Comparison of ENCODE assay signal across 11 mouse cellular contexts in the genomic region with DNA sequence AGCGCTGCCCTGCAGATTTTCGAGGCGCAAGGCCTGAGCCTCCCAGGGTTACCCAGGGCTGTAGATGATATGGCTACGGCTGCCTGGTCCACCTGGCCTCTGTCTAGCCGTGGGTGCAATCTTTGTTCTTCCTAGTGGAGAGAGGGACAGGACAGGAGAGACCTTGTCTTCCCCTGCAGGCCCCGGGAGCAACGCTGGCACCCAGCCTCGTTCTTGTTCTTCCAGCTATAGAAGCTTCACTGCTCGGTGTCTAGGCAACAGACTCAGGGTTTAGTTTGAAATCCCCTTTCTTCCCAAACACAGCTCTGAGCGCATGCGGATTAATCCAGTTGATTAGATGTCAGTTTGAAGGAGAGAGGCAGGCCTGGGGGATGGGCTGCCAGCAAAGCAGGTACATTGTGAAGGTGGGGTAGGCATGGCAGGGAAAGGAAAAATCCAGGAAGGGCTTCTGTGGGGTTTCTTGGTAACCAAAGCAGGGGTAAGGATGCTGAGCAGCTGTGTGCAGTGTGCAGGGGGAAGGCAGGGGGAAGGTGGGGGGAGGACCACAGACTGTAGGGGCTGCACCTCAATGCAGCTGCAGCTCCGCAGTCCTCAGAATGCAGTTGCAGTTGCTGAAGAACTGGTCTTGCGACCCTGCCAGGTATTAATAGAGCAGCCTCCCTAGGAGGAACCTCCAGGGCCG. TPM values are rescaled to one million over a fixed set of nuclear protein-coding genes. Genes with fewer than 3 reads are reported as not detected.
DNase-seq lines count a peak whose midpoint lies in the region; ATAC-seq and TF ChIP-seq lines count a peak whose summit lies in the region.
"Had no signal": no experiment of that assay in that cellular context is flagged by ENCODE, and none has a peak within 500 bp of the region (broad histone marks: within the 10 kb centered on the region; RNA-seq: fewer than 3 reads in every experiment).

No protein-coding gene starts in this region.

- 44% methylated on average over 14 of the region's 14 CpGs for WGBS in stomach, embryonic 14.5 days
- WGBS in stomach, postnatal 0 days: 35% methylated on average over 14 of the region's 14 CpGs
- 43% methylated on average over 14 of the region's 14 CpGs for WGBS in hindbrain, embryonic 10.5 days
- WGBS in limb, embryonic 15.5 days: 51% methylated on average over 14 of the region's 14 CpGs
- WGBS in intestine, embryonic 16.5 days: 50% methylated on average over 14 of the region's 14 CpGs
- WGBS in liver, embryonic 11.5 days: 56% methylated on average over 14 of the region's 14 CpGs

- no peaks in the 10 kb centered on the region for H3K36me3 ChIP-seq in stomach, embryonic 14.5 days (ENCODE audit: control insufficient read depth, insufficient read depth, low read length)
- no peaks in the 10 kb centered on the region for H3K36me3 ChIP-seq in stomach, postnatal 0 days (ENCODE audit: control insufficient read depth, insufficient read depth, low read length)
- H3K36me3 ChIP-seq in hindbrain, embryonic 10.5 days: no peaks in the 10 kb centered on the region
- no peaks in the 10 kb centered on the region for H3K36me3 ChIP-seq in limb, embryonic 15.5 days
- H3K36me3 ChIP-seq in intestine, embryonic 16.5 days (ENCODE audit: control insufficient read depth, insufficient read depth, low read length): no peaks in the 10 kb centered on the region
- no peaks in the 10 kb centered on the region for H3K36me3 ChIP-seq in liver, embryonic 11.5 days (ENCODE audit: control insufficient read depth, insufficient read depth, low read length)
- H3K36me3 ChIP-seq: G1E had no signal

- no peak for TF ChIP-seq CTCF in stomach, postnatal 0 days (IDR thresholded peaks at IDR 0.05; ENCODE audit: low read depth)

- H3K27me3 ChIP-seq in stomach, embryonic 14.5 days (ENCODE audit: control insufficient read depth, insufficient read depth, low read length): no peaks in the 10 kb centered on the region
- no peaks in the 10 kb centered on the region for H3K27me3 ChIP-seq in stomach, postnatal 0 days (ENCODE audit: control insufficient read depth, insufficient read depth, low read length)
- H3K27me3 ChIP-seq in hindbrain, embryonic 10.5 days (ENCODE audit: insufficient read depth, poor library complexity, severe bottlenecking): peaks cover 4% of the 10 kb centered on the region; the same call in 1 of the 2 replicates
- H3K27me3 ChIP-seq in limb, embryonic 15.5 days: no peaks in the 10 kb centered on the region
- H3K27me3 ChIP-seq in intestine, embryonic 16.5 days (replicated peaks; ENCODE audit: control insufficient read depth, insufficient read depth, low read length): no peaks in the 10 kb centered on the region
- H3K27me3 ChIP-seq in liver, embryonic 11.5 days (replicated peaks; ENCODE audit: control insufficient read depth, insufficient read depth, low read length): no peaks in the 10 kb centered on the region; the same call in none of the 2 replicates

- no peak for DNase-seq in stomach, postnatal 0 days (ENCODE audit: low spot score)
- DNase-seq in hindbrain, embryonic 10.5 days (ENCODE audit: low spot score): no peak
- no peak for DNase-seq in spleen, adult 12 weeks (ENCODE audit: low spot score)
- DNase-seq in liver, embryonic 11.5 days (ENCODE audit: low spot score): no peak
- DNase-seq in lung, postnatal 10 days: no peak
- DNase-seq: cerebellum, adult 8-10 months had no signal

- peak overlapping the region; percentile 27; the same call in 1 of the 2 replicates for H3K27ac ChIP-seq in stomach, embryonic 14.5 days (ENCODE audit: low read length)
- H3K27ac ChIP-seq in stomach, postnatal 0 days (replicated peaks): no peak overlapping the region; the same call in 1 of the 2 replicates
- peak overlapping the region; percentile 77 for H3K27ac ChIP-seq in hindbrain, embryonic 10.5 days
- peak overlapping the region; percentile 23; the same call in 1 of the 2 replicates for H3K27ac ChIP-seq in limb, embryonic 15.5 days
- no peak overlapping the region for H3K27ac ChIP-seq in intestine, embryonic 16.5 days (ENCODE audit: low read length)
- H3K27ac ChIP-seq in liver, embryonic 11.5 days (ENCODE audit: low read depth, low read length): no peak overlapping the region

- H3K4me2 ChIP-seq in stomach, embryonic 14.5 days (replicated peaks; ENCODE audit: low read depth, low read length): no peak overlapping the region
- no peak overlapping the region for H3K4me2 ChIP-seq in stomach, postnatal 0 days (replicated peaks; ENCODE audit: low read depth)
- H3K4me2 ChIP-seq in limb, embryonic 15.5 days: no peak overlapping the region
- no peak overlapping the region for H3K4me2 ChIP-seq in intestine, embryonic 16.5 days (ENCODE audit: low read depth, low read length)
- no peak overlapping the region for H3K4me2 ChIP-seq in liver, embryonic 11.5 days

- no peak overlapping the region for H3K9ac ChIP-seq in stomach, embryonic 14.5 days (replicated peaks; ENCODE audit: low read depth, low read length)
- no peak overlapping the region; the same call in 1 of the 2 replicates for H3K9ac ChIP-seq in stomach, postnatal 0 days (ENCODE audit: low read length)
- no peak overlapping the region for H3K9ac ChIP-seq in limb, embryonic 15.5 days
- H3K9ac ChIP-seq in intestine, embryonic 16.5 days (ENCODE audit: low read depth, low read length): no peak overlapping the region
- H3K9ac ChIP-seq in liver, embryonic 11.5 days (ENCODE audit: low read depth, low read length): no peak overlapping the region

- ATAC-seq in stomach, embryonic 14.5 days (ENCODE audit: insufficient number of reproducible peaks, insufficient read depth, low FRiP score, low read depth): no peak
- no peak for ATAC-seq in stomach, postnatal 0 days (ENCODE audit: low FRiP score, low TSS enrichment)
- no peak for ATAC-seq in limb, embryonic 15.5 days (ENCODE audit: insufficient number of reproducible peaks, low FRiP score, low TSS enrichment, low read depth)
- ATAC-seq in intestine, embryonic 16.5 days: no peak
- no peak for ATAC-seq in liver, embryonic 11.5 days (replicated peaks; ENCODE audit: low FRiP score)

- no peak overlapping the region for H3K4me3 ChIP-seq in stomach, embryonic 14.5 days (ENCODE audit: low read depth, low read length)
- H3K4me3 ChIP-seq in stomach, postnatal 0 days (ENCODE audit: low read depth, low read length): no peak overlapping the region
- H3K4me3 ChIP-seq in hindbrain, embryonic 10.5 days: no peak overlapping the region
- H3K4me3 ChIP-seq in limb, embryonic 15.5 days: no peak overlapping the region
- H3K4me3 ChIP-seq in intestine, embryonic 16.5 days (ENCODE audit: low read length): no peak overlapping the region
- no peak overlapping the region for H3K4me3 ChIP-seq in liver, embryonic 11.5 days (ENCODE audit: low read depth, low read length)

- TF ChIP-seq EP300 in stomach, postnatal 0 days (optimal IDR thresholded peaks at IDR 0.05): no peak

- H3K9me3 ChIP-seq in stomach, embryonic 14.5 days (ENCODE audit: control insufficient read depth, low read depth, low read length): no peaks in the 10 kb centered on the region
- no peaks in the 10 kb centered on the region for H3K9me3 ChIP-seq in stomach, postnatal 0 days (ENCODE audit: control insufficient read depth, low read length)
- H3K9me3 ChIP-seq in hindbrain, embryonic 10.5 days: no peaks in the 10 kb centered on the region
- H3K9me3 ChIP-seq in limb, embryonic 15.5 days: no peaks in the 10 kb centered on the region
- no peaks in the 10 kb centered on the region for H3K9me3 ChIP-seq in intestine, embryonic 16.5 days (ENCODE audit: control insufficient read depth, low read length)
- no peaks in the 10 kb centered on the region for H3K9me3 ChIP-seq in liver, embryonic 11.5 days (ENCODE audit: control insufficient read depth, low read length)
- H3K9me3 ChIP-seq: G1E had no signal

- peaks cover 16% of the 10 kb centered on the region; the same call in 1 of the 2 replicates for H3K4me1 ChIP-seq in stomach, embryonic 14.5 days (ENCODE audit: control insufficient read depth, insufficient read depth, low read length)
- H3K4me1 ChIP-seq in stomach, postnatal 0 days (replicated peaks; ENCODE audit: control insufficient read depth, insufficient read depth): no peaks in the 10 kb centered on the region
- peaks cover 43% of the 10 kb centered on the region for H3K4me1 ChIP-seq in hindbrain, embryonic 10.5 days (replicated peaks)
- H3K4me1 ChIP-seq in limb, embryonic 15.5 days: peaks cover 10% of the 10 kb centered on the region
- H3K4me1 ChIP-seq in intestine, embryonic 16.5 days (ENCODE audit: control insufficient read depth, insufficient read depth, low read length): peaks cover 7% of the 10 kb centered on the region; the same call in 1 of the 2 replicates
- no peaks in the 10 kb centered on the region; the same call in 1 of the 2 replicates for H3K4me1 ChIP-seq in liver, embryonic 11.5 days (replicated peaks; ENCODE audit: control insufficient read depth, insufficient read depth, low read length)

RNA-seq across cellular contexts. Expression of a gene that starts 1.2 kb away (rescaled TPM):
- polyA plus RNA-seq in stomach, embryonic 14.5 days (2014; fragmentation: Nextera tagmentation; extraction: Ambion mirVana): 5.9 and 7.7 TPM in 2 replicates
- polyA plus RNA-seq in stomach, postnatal 0 days (2015; fragmentation: Nextera tagmentation; extraction: Ambion mirVana): 1.4 and 2.4 TPM in 2 replicates
- 0.16 and 4.6 TPM in 2 replicates for polyA plus RNA-seq in hindbrain, embryonic 10.5 days (2016; fragmentation: Nextera tagmentation; extraction: Ambion mirVana)
- 33.5 and 95.2 TPM in 2 replicates for polyA plus RNA-seq in limb, embryonic 15.5 days (2015; fragmentation: Nextera tagmentation; extraction: Ambion mirVana)
- polyA plus RNA-seq in intestine, embryonic 16.5 days (2015; fragmentation: Nextera tagmentation; extraction: Ambion mirVana): 2.6 and 4.1 TPM in 2 replicates
- polyA plus RNA-seq in liver, embryonic 11.5 days (2014; fragmentation: Nextera tagmentation; extraction: Ambion mirVana): 2.7 and 9.7 TPM in 2 replicates

RNA-seq across cellular contexts. Expression of a gene that starts 18.9 kb away (rescaled TPM):
- not detected in 2 replicates for polyA plus RNA-seq in stomach, embryonic 14.5 days (2014; fragmentation: Nextera tagmentation; extraction: Ambion mirVana)
- polyA plus RNA-seq in stomach, postnatal 0 days (2015; fragmentation: Nextera tagmentation; extraction: Ambion mirVana): not detected in 2 replicates
- polyA plus RNA-seq in hindbrain, embryonic 10.5 days (2016; fragmentation: Nextera tagmentation; extraction: Ambion mirVana): not detected in 2 replicates
- polyA plus RNA-seq in limb, embryonic 15.5 days (2015; fragmentation: Nextera tagmentation; extraction: Ambion mirVana): not detected in 2 replicates
- not detected in 2 replicates for polyA plus RNA-seq in intestine, embryonic 16.5 days (2015; fragmentation: Nextera tagmentation; extraction: Ambion mirVana)
- polyA plus RNA-seq in liver, embryonic 11.5 days (2014; fragmentation: Nextera tagmentation; extraction: Ambion mirVana): not detected in 2 replicates
- polyA plus RNA-seq: G1E; kidney, embryonic 16.5 days had no signal

RNA-seq across cellular contexts. Expression of a gene that starts 19.7 kb away (rescaled TPM):
- polyA plus RNA-seq in stomach, embryonic 14.5 days (2014; fragmentation: Nextera tagmentation; extraction: Ambion mirVana): 66.4 and 75.7 TPM in 2 replicates
- 54.4 and 55.2 TPM in 2 replicates for polyA plus RNA-seq in stomach, postnatal 0 days (2015; fragmentation: Nextera tagmentation; extraction: Ambion mirVana)
- polyA plus RNA-seq in hindbrain, embryonic 10.5 days (2016; fragmentation: Nextera tagmentation; extraction: Ambion mirVana): 73.5 and 85.9 TPM in 2 replicates
- 70.7 and 79.7 TPM in 2 replicates for polyA plus RNA-seq in limb, embryonic 15.5 days (2015; fragmentation: Nextera tagmentation; extraction: Ambion mirVana)
- 87.2 and 89.2 TPM in 2 replicates for polyA plus RNA-seq in intestine, embryonic 16.5 days (2015; fragmentation: Nextera tagmentation; extraction: Ambion mirVana)
- polyA plus RNA-seq in liver, embryonic 11.5 days (2014; fragmentation: Nextera tagmentation; extraction: Ambion mirVana): 87.0 and 95.6 TPM in 2 replicates

RNA-seq across cellular contexts. Expression of a gene that starts 28.9 kb away (rescaled TPM):
- 0.75 and 1.00 TPM in 2 replicates for polyA plus RNA-seq in stomach, embryonic 14.5 days (2014; fragmentation: Nextera tagmentation; extraction: Ambion mirVana)
- 0.27 and 0.29 TPM in 2 replicates for polyA plus RNA-seq in stomach, postnatal 0 days (2015; fragmentation: Nextera tagmentation; extraction: Ambion mirVana)
- 0.63 and 1.9 TPM in 2 replicates for polyA plus RNA-seq in hindbrain, embryonic 10.5 days (2016; fragmentation: Nextera tagmentation; extraction: Ambion mirVana)
- 2.6 and 7.7 TPM in 2 replicates for polyA plus RNA-seq in limb, embryonic 15.5 days (2015; fragmentation: Nextera tagmentation; extraction: Ambion mirVana)
- 0.46 and 0.77 TPM in 2 replicates for polyA plus RNA-seq in intestine, embryonic 16.5 days (2015; fragmentation: Nextera tagmentation; extraction: Ambion mirVana)
- 14.5 and 43.0 TPM in 2 replicates for polyA plus RNA-seq in liver, embryonic 11.5 days (2014; fragmentation: Nextera tagmentation; extraction: Ambion mirVana)

RNA-seq across cellular contexts. Expression of a gene that starts 59.5 kb away (rescaled TPM):
- 7.1 and 8.5 TPM in 2 replicates for polyA plus RNA-seq in stomach, embryonic 14.5 days (2014; fragmentation: Nextera tagmentation; extraction: Ambion mirVana)
- polyA plus RNA-seq in stomach, postnatal 0 days (2015; fragmentation: Nextera tagmentation; extraction: Ambion mirVana): 3.3 and 4.6 TPM in 2 replicates
- 0.78 and 2.9 TPM in 2 replicates for polyA plus RNA-seq in hindbrain, embryonic 10.5 days (2016; fragmentation: Nextera tagmentation; extraction: Ambion mirVana)
- polyA plus RNA-seq in limb, embryonic 15.5 days (2015; fragmentation: Nextera tagmentation; extraction: Ambion mirVana): 12.7 and 12.9 TPM in 2 replicates
- polyA plus RNA-seq in intestine, embryonic 16.5 days (2015; fragmentation: Nextera tagmentation; extraction: Ambion mirVana): 2.0 and 2.8 TPM in 2 replicates
- 0.21 TPM in 1 of 2 replicates, not detected in the other for polyA plus RNA-seq in liver, embryonic 11.5 days (2014; fragmentation: Nextera tagmentation; extraction: Ambion mirVana)
- polyA plus RNA-seq: G1E had no signal

Comparison
In these comparisons a context has a peak if more than half of its experiments do, and no peak if none do; other contexts are left out.
1. H3K27ac ChIP-seq: peak in stomach, embryonic 14.5 days (single experiment), hindbrain, embryonic 10.5 days (single experiment) and limb, embryonic 15.5 days (single experiment); none in stomach, postnatal 0 days (single experiment), intestine, embryonic 16.5 days (single experiment) and liver, embryonic 11.5 days (single experiment).